Mouse (Mus musculus) stomach, embryonic 16.5 days (tissue): Measurements from ENCODE around the gene Naif1. TPM values are rescaled to one million over a fixed set of nuclear protein-coding genes. Genes with fewer than 3 reads are reported as not detected.
A peak's percentile ranks its signal among the peaks of the same experiment; 100 is the strongest.

ENCODE experiments used
- ATAC-seq: fragments of 200-750 bp; cut with Nextera tagmentation; 2 replicates; pipeline ENCODE4 v1.8.0; 2017; ENCODE audit warnings: moderate number of reproducible peaks, moderate TSS enrichment; ENCODE audit not compliant: insufficient read depth, low FRiP score
- H3K27ac ChIP-seq: fragments of 300-500 bp; sonication (generic); 2 replicates; pipeline ENCODE4 v1.5.1; 2014; ENCODE audit warnings: low read length
- H3K27me3 ChIP-seq: fragments of 300-500 bp; sonication (generic); 2 replicates; pipeline ENCODE4 v1.6.1; 2014; ENCODE audit warnings: low read length, control low read depth, mixed read lengths; ENCODE audit not compliant: control insufficient read depth, insufficient read depth
- H3K36me3 ChIP-seq: fragments of 300-500 bp; sonication (generic); 2 replicates; pipeline ENCODE4 v1.6.1; 2014; ENCODE audit warnings: low read length; ENCODE audit not compliant: control insufficient read depth, insufficient read depth
- H3K4me1 ChIP-seq: fragments of 300-500 bp; sonication (generic); 2 replicates; pipeline ENCODE4 v1.6.1; 2014; ENCODE audit warnings: low read length, control low read depth, mixed read lengths; ENCODE audit not compliant: control insufficient read depth, insufficient read depth
- H3K4me2 ChIP-seq: fragments of 300-500 bp; sonication (generic); 2 replicates; pipeline ENCODE4 v1.6.1; 2014; ENCODE audit warnings: low read depth, low read length, mixed read lengths
- H3K4me3 ChIP-seq: fragments of 300-500 bp; sonication (generic); replicated peaks from 2 replicates; pipeline ENCODE4 v1.5.1; 2014; ENCODE audit warnings: mild to moderate bottlenecking, low read length
- H3K9ac ChIP-seq: fragments of 300-500 bp; sonication (generic); 2 replicates; pipeline ENCODE4 v1.6.1; 2014; ENCODE audit warnings: low read length
- H3K9me3 ChIP-seq: fragments of 300-500 bp; sonication (generic); replicated peaks from 2 replicates; pipeline ENCODE4 v1.6.1; 2016; ENCODE audit warnings: low read length, control low read depth; ENCODE audit not compliant: control insufficient read depth
- WGBS: fragments of 180-500 bp; shearing (Covaris S2); extraction: QIAGEN DNeasy Blood & Tissue Kit; methylation state at CpG from one replicate; pipeline ENCODE4 v1.1.7; 2014; 5-methylcytosine and 5-hydroxymethylcytosine counted together
- polyA plus RNA-seq: library from polyadenylated mRNA; unstranded; fragments of >200 nt; fragmentation: Nextera tagmentation; extraction: Ambion mirVana; gene quantifications from 2 replicates; pipeline ENCODE4 v1.2.1, GENCODE M21; 2015

Gene Naif1
- polyA plus RNA-seq, 1 experiment from 2014 or later, result 5.1 TPM

DNA sequence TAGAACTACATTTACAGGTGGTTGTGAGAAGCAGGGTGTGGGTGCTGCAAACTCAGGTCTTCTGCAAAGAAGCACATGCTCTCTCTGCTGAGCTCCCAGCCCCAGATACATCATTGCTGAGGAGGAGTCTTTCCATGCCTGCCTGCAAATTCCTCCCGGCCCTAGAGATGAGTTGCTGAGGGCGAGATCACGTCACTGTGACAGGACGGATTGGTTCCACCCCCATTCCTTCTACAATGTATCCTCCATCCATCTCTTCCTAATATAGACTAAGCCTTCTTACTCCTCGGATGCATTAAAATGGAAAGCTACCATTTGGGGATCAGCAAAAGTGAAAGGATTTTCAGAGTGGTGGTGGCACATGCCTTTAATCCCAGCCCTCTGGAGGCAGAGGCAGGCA, 24.7 kb upstream of the Naif1 start:
- Histone ChIP-seq H3K4me1 (peaks cover 64% of the 10 kb centered on the region), H3K4me3 (no peak overlapping the region), H3K4me2 (no peak overlapping the region), H3K27me3 (no peaks in the 10 kb centered on the region), H3K36me3 (no peaks in the 10 kb centered on the region), H3K9me3 (no peaks in the 10 kb centered on the region), H3K9ac (no peak overlapping the region), H3K27ac (peak overlapping the region; percentile 96)
- ATAC-seq, result no peak
- WGBS, result 66% methylated on average over 5 of the region's 5 CpGs

DNA sequence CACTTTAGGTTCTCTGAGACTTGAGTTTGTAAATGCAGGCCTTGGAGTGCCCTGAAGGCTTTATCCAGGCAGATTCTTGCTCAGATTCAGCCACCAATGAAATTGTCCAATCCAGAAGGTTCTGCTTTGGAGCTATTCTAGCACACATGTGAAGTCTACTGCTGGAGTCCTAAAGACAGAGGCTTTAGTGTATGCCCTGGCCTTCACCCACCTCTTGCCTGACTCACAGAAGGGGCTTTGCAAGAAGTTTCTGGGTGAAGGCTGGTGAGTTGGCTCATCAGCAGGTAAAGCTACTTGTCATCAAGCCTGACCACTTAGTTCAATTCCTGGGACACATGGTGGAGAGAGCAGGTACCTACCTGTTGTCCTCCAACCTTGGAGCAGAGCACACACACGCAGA, 24.1 kb upstream of the Naif1 start:
- no peaks in the 10 kb centered on the region for H3K27me3 ChIP-seq
- H3K27ac ChIP-seq, result no peak overlapping the region
- H3K9me3 ChIP-seq, result no peaks in the 10 kb centered on the region
- H3K36me3 ChIP-seq, result no peaks in the 10 kb centered on the region
- no peak overlapping the region for H3K4me2 ChIP-seq
- no peak for ATAC-seq
- no peak overlapping the region for H3K9ac ChIP-seq
- peaks cover 66% of the 10 kb centered on the region for H3K4me1 ChIP-seq
- H3K4me3 ChIP-seq, result no peak overlapping the region
- WGBS, result 90% methylated on average over 1 of the region's 1 CpGs

DNA sequence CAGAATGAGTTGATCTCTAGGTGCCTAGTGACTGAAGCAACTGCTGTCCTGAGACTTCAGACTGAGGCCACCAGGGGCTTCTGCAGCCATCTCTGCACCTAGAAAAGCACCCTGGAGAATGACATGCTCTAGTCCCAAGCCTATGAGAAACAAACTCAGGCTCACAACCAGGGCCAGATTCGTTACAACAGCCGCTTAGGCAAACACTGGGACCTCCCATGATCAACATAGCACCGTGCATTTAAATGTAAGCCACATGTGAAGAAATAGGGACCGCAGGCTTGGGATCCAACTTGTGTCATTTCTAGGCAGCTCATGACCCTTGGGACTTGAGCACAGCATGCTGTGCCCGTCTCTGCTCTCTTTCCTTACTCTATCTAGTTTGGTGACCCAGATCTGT, 22.5 kb upstream of the Naif1 start:
- peak overlapping the region; percentile 20; the same call in 1 of the 2 replicates for H3K4me2 ChIP-seq
- no peak for ATAC-seq
- peaks cover 59% of the 10 kb centered on the region for H3K4me1 ChIP-seq
- H3K4me3 ChIP-seq, result no peak overlapping the region
- H3K27ac ChIP-seq, result peak overlapping the region; percentile 90
- no peaks in the 10 kb centered on the region for H3K9me3 ChIP-seq
- H3K27me3 ChIP-seq, result no peaks in the 10 kb centered on the region
- WGBS, result 67% methylated on average over 5 of the region's 5 CpGs
- peak overlapping the region; percentile 10; the same call in 1 of the 2 replicates for H3K9ac ChIP-seq
- H3K36me3 ChIP-seq, result no peaks in the 10 kb centered on the region

DNA sequence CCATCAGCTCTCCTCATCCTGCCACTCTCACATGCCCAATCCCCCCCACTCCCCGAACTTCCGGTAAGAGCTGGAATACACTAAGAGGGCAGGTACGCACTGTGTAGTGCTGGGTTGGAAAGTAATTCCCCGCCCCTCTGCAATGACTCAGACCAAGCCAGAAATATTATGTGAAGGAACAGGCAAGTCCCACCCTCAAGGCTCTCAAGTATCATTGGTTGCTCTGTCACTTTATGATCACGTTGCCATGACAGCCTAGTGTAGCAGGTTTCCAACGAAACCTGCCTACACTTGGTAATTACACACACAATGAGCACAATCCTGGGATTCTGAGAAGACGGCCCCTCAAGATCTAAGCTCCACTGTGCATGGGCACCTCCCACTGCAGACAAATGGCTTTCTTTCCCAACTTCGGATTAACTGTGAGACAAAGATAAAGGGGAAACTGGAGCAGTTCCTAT, 22.0 kb upstream of the Naif1 start:
- WGBS, result 31% methylated on average over 8 of the region's 8 CpGs

DNA sequence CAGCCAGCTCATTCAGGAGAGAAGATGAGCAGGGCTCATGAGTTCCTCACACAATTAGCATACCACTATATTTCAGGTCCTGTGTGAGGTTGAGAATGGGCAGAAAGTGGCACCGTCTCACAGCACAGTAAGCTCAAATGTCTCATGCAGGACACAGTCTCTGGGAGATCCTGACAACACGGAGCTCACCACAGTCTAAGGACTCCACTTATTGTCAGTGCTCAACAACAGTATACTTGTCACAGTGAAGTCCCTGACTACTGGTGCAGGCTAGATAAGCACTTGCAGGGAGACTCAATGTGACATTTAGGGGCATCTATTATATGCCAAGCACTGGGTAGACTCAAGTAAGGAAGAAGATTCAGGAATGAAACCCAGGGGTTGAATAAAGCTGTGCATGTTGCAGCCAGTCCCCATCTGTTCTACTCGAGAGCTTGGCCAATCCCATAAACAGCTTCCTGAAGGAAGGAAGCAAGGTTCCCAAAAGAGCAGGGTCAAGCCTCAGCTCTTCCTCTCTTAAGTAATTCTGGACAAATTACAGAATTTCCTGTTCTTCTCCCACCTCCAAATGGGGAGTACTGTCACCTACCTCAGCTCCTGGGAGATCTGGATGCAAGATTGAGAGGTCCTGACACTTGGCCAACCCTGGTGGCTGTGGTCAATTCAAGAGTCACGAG, 20.9 kb upstream of the Naif1 start:
- no peak overlapping the region for H3K4me3 ChIP-seq
- H3K9me3 ChIP-seq, result no peaks in the 10 kb centered on the region
- WGBS, result 66% methylated on average over 4 of the region's 4 CpGs
- H3K27ac ChIP-seq, result peak overlapping the region; percentile 90
- no peaks in the 10 kb centered on the region for H3K27me3 ChIP-seq
- H3K4me2 ChIP-seq, result no peak overlapping the region
- H3K4me1 ChIP-seq, result peaks cover 49% of the 10 kb centered on the region
- H3K36me3 ChIP-seq, result no peaks in the 10 kb centered on the region
- ATAC-seq, result no peak
- no peak overlapping the region for H3K9ac ChIP-seq

More for the DNA sequence above, 22.0 kb upstream of the Naif1 start:
- peak overlapping the region; percentile 90 for H3K27ac ChIP-seq
- H3K9me3 ChIP-seq, result no peaks in the 10 kb centered on the region
- peak overlapping the region; percentile 18 for H3K4me3 ChIP-seq
- no peaks in the 10 kb centered on the region for H3K27me3 ChIP-seq
- peak; percentile 85 for ATAC-seq
- H3K4me1 ChIP-seq, result peaks cover 54% of the 10 kb centered on the region
- peak overlapping the region; percentile 20 for H3K4me2 ChIP-seq
- H3K9ac ChIP-seq, result peak overlapping the region; percentile 10
- no peaks in the 10 kb centered on the region for H3K36me3 ChIP-seq

DNA sequence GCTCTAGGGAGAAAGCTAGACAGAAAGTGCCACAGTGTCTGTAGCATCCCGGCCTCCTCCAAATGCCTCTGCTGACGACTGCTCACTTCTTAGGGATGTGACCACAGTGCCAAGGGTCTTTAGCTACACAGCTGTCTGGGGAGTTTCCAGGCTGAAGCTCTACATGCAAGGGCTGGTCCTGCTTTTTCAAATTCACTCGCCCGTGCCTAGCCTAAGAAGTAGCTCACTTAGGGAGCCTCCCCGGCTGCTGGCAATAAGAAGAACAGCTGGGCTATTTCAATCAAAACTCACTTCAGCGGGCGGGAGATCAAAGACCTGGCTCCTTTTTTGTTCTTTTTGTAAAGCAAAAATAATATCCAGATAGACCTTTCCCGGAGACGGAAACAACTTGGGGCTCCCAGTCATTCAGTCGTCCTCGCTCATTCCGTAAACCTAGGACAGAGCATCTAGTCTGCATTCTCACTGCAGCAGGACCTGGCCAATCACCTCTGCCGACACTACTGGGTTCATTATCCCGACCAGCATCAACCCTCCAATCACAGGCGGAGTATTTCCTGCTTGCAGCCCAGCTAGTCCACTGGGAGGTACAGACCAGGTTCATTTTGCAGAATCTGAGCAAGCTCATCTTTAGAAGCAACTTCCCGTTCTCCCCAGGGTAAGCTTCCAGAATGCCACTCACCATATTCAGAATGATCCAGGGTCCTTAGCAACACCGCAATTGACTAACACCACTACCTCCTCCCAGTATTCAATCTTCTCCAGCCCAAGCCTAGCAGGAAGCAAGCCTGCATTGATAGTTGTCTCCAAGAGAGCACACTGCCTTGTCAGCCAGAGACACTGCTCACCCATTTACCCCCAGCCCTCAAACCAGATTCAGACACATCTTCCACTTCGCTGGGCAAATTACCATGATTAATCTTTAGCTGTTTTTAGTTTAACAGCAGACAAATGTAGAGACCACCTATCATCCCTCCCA, 19.3 kb upstream of the Naif1 start:
- peak; percentile 79; the same call in 1 of the 2 replicates for ATAC-seq
- WGBS, result 11% methylated on average over 18 of the region's 18 CpGs
- H3K9ac ChIP-seq, result peak overlapping the region; percentile 70
- H3K27me3 ChIP-seq, result no peaks in the 10 kb centered on the region
- H3K4me2 ChIP-seq, result peak overlapping the region; percentile 72
- peak overlapping the region; percentile 44 for H3K4me3 ChIP-seq
- no peaks in the 10 kb centered on the region for H3K36me3 ChIP-seq
- H3K4me1 ChIP-seq, result peaks cover 36% of the 10 kb centered on the region
- H3K27ac ChIP-seq, result peak overlapping the region; percentile 73
- no peaks in the 10 kb centered on the region for H3K9me3 ChIP-seq

DNA sequence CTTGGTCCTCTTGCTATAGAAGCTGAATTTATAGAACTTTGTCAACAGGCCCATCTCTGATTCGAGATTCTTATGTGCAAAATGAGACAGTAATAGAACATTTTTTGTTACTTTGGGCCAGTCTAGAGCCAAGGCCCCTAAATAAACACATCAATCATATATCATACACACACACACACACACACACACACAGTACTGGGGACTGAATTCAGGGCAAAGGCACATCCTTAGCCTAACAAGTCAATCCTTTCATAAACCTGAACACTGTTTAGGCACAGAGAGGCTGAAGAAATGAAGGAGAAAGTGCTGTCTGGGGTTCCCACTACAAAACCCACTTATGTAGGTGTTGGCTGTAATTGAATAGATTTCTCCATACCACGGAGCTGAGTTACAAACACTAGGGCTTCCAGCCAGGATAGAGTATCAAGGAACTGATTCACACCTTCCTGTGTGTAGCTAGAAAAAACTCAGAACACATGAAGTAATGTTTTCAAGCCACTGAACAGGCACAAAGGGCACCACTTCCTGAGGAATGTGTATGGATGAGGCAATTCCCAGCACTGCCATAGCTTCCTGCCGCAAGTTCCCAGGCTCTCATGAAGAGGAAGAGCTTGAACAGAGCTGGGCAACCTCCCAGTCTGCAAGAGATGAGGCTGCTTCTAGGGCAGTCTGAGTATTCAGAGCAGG, 13.4 kb upstream of the Naif1 start:
- ATAC-seq, result peak; percentile 37; the same call in 1 of the 2 replicates
- Histone ChIP-seq H3K27me3 (no peaks in the 10 kb centered on the region), H3K9me3 (no peaks in the 10 kb centered on the region), H3K36me3 (no peaks in the 10 kb centered on the region), H3K4me1 (peaks cover 16% of the 10 kb centered on the region), H3K4me3 (no peak overlapping the region), H3K4me2 (no peak overlapping the region), H3K27ac (peak overlapping the region; percentile 39; the same call in 1 of the 2 replicates), H3K9ac (0 out of 2 replicates have a peak overlapping the region, but pooled peaks have one; percentile 2)
- WGBS, result 66% methylated on average over 3 of the region's 3 CpGs

DNA sequence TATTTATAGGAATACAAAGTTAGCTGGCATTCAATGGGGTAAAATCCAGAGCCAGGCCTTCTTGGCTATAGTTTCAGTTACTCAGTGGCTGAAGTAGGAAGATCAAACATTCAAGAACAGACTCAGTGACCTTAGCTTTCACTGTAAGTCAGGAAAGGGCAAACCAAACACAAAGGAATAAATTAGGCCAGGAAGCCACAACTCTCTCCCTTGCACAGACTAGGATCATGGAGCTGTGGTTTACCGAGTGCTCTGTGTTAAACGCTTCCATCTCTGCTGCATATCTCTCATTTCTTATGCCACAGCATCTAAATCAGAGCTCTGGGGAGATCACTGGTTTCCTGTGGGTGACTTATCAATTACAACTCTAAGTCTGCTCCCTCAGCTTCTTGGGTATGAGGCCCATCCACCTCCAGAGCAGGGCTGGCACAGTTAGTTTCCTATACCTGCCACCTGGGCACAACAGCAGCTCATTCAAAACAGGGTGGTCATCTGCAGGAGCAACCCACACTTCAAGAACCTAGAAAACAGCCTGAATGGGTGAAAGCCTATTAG, 12.6 kb upstream of the Naif1 start:
- H3K4me2 ChIP-seq, result no peak overlapping the region
- no peaks in the 10 kb centered on the region for H3K27me3 ChIP-seq
- 77% methylated on average over 2 of the region's 2 CpGs for WGBS
- peak overlapping the region; percentile 38; the same call in 1 of the 2 replicates for H3K27ac ChIP-seq
- no peaks in the 10 kb centered on the region for H3K36me3 ChIP-seq
- no peak overlapping the region for H3K4me3 ChIP-seq
- H3K9me3 ChIP-seq, result no peaks in the 10 kb centered on the region
- 0 out of 2 replicates have a peak overlapping the region, but pooled peaks have one; percentile 2 for H3K9ac ChIP-seq
- H3K4me1 ChIP-seq, result peaks cover 16% of the 10 kb centered on the region
- ATAC-seq, result no peak
